Mouse (Mus musculus) midbrain, postnatal 0 days (tissue): Measurements from ENCODE around the gene Gm2431. TPM values are rescaled to one million over a fixed set of nuclear protein-coding genes. Genes with fewer than 3 reads are reported as not detected.
"Not testable (repeated sequence)": the region's sequence is repeated elsewhere in the genome, so short reads cannot be mapped to it uniquely, and the experiment has no call there.

Experiments
- ATAC-seq: fragments of 200-750 bp; cut with Nextera tagmentation; 2 replicates; pipeline ENCODE4 v1.8.0; 2017; ENCODE audit warnings: moderate number of reproducible peaks, mild to moderate bottlenecking, moderate TSS enrichment, moderate library complexity; ENCODE audit not compliant: low FRiP score
- DNase-seq: peaks from one replicate; pipeline ENCODE4 v3.0.0-alpha.2; 2015; ENCODE audit warnings: low spot score
- H3K27ac ChIP-seq: fragments of 300-500 bp; sonication (generic); 2 replicates; pipeline ENCODE4 v1.5.1; 2014; ENCODE audit warnings: low read depth, mild to moderate bottlenecking, low read length, mixed read lengths
- H3K27me3 ChIP-seq: fragments of 300-500 bp; sonication (generic); 2 replicates; pipeline ENCODE4 v1.6.1; 2014; ENCODE audit warnings: low read length, control low read depth, mixed read lengths; ENCODE audit not compliant: insufficient read depth
- H3K36me3 ChIP-seq: fragments of 300-500 bp; sonication (generic); 2 replicates; pipeline ENCODE4 v1.6.1; 2014; ENCODE audit warnings: low read length, control low read depth, mixed read lengths; ENCODE audit not compliant: insufficient read depth
- H3K4me1 ChIP-seq: fragments of 300-500 bp; sonication (generic); 2 replicates; pipeline ENCODE4 v1.6.1; 2014; ENCODE audit warnings: mild to moderate bottlenecking, control low read depth, antibody characterized with exemption, low read length, mixed read lengths; ENCODE audit not compliant: insufficient read depth
- H3K4me2 ChIP-seq: fragments of 300-500 bp; sonication (generic); 2 replicates; pipeline ENCODE4 v1.6.1; 2014; ENCODE audit warnings: low read depth, mild to moderate bottlenecking, low read length, mixed read lengths; ENCODE audit not compliant: poor library complexity, severe bottlenecking
- H3K4me3 ChIP-seq: fragments of 300-500 bp; sonication (generic); 2 replicates; pipeline ENCODE4 v1.5.1; 2014; ENCODE audit warnings: low read depth, mild to moderate bottlenecking, low read length, moderate library complexity
- H3K9ac ChIP-seq: fragments of 300-500 bp; sonication (generic); replicated peaks from 2 replicates; pipeline ENCODE4 v1.6.1; 2014; ENCODE audit warnings: mild to moderate bottlenecking, low read length, moderate library complexity, mixed read lengths; ENCODE audit not compliant: poor library complexity, severe bottlenecking
- H3K9me3 ChIP-seq: fragments of 300-500 bp; sonication (generic); 2 replicates; pipeline ENCODE4 v1.6.1; 2016; ENCODE audit warnings: low read length, control low read depth
- CTCF ChIP-seq: IDR thresholded peaks from 2 replicates; pipeline ENCODE4 v1.5.1; 2016; ENCODE audit warnings: antibody characterized with exemption, mild to moderate bottlenecking
- WGBS: fragments of 180-500 bp; shearing (Covaris S2); extraction: QIAGEN DNeasy Blood & Tissue Kit; methylation state at CpG from one replicate; pipeline ENCODE4 v1.1.7; 2014; 5-methylcytosine and 5-hydroxymethylcytosine counted together
- polyA plus RNA-seq: library from polyadenylated mRNA; unstranded; fragments of >200 nt; fragmentation: Nextera tagmentation; extraction: Ambion mirVana; gene quantifications from 2 replicates; pipeline ENCODE4 v1.2.1, GENCODE M21; 2015
- total RNA-seq: library from RNA; depleted of rRNA; stranded (reverse); fragments of >200 nt; gene quantifications from 2 replicates; pipeline ENCODE4 v1.2.3, GENCODE M21; 2014

Gm2431 gene
- total and polyA plus RNA-seq, 2 experiments from 2014 or later = not detected

GRCm38 (mm10) chr7:142279291-142279690 lies 21.1 kb upstream of the Gm2431 start:
- ATAC-seq, H3K4me3 ChIP-seq, H3K9ac ChIP-seq, H3K27me3 ChIP-seq, H3K27ac ChIP-seq, H3K4me2 ChIP-seq, H3K36me3 ChIP-seq, H3K9me3 ChIP-seq, DNase-seq, H3K4me1 ChIP-seq: not testable (repeated sequence)
- peak; percentile 40; the same call in 1 of the 2 replicates for TF ChIP-seq CTCF
- 83% methylated on average over 1 of the region's 1 CpGs for WGBS

GRCm38 (mm10) chr7:142278183-142278582 lies 20.0 kb upstream of the Gm2431 start:
- not testable (repeated sequence) for H3K27ac ChIP-seq, H3K4me2 ChIP-seq, H3K4me1 ChIP-seq, H3K4me3 ChIP-seq, H3K27me3 ChIP-seq, H3K9ac ChIP-seq, H3K9me3 ChIP-seq, H3K36me3 ChIP-seq, ATAC-seq
- DNase-seq = peak; percentile 81
- TF ChIP-seq CTCF = peak; percentile 77
- 0% methylated on average over 3 of the region's 3 CpGs for WGBS

GRCm38 (mm10) chr7:142274263-142274662 lies 16.1 kb upstream of the Gm2431 start, which contains the start of gene Gm4559:
Gene Gm4559, minus strand, starts transcription at chr7:142274363.
- DNase-seq, H3K36me3 ChIP-seq, H3K27me3 ChIP-seq, H3K9ac ChIP-seq, H3K27ac ChIP-seq, H3K9me3 ChIP-seq, H3K4me1 ChIP-seq, H3K4me3 ChIP-seq, H3K4me2 ChIP-seq, ATAC-seq: not testable (repeated sequence)

- DNase-seq (peak; percentile 76), ATAC-seq (no peak)
- H3K36me3 ChIP-seq = no peaks in the 10 kb centered on the region
- H3K4me2 ChIP-seq = no peak overlapping the region
- no peak overlapping the region for H3K27ac ChIP-seq
- H3K9me3 ChIP-seq = no peaks in the 10 kb centered on the region
- no peak overlapping the region for H3K4me3 ChIP-seq
- peak; percentile 86 for TF ChIP-seq CTCF
- no peaks in the 10 kb centered on the region for H3K27me3 ChIP-seq
- H3K9ac ChIP-seq = no peak overlapping the region
- WGBS = 0% methylated on average over 2 of the region's 2 CpGs
- no peaks in the 10 kb centered on the region for H3K4me1 ChIP-seq
These were observed 2.6 kb downstream of the Gm2431 start for GRCm38 (mm10) chr7:142255517-142255916.

GRCm38 (mm10) chr7:142249824-142250223 lies 8.3 kb downstream of the Gm2431 start:
- DNase-seq (peak; percentile 63), ATAC-seq (no peak)
- no peaks in the 10 kb centered on the region for H3K4me1 ChIP-seq
- no peak overlapping the region for H3K9ac ChIP-seq
- no peaks in the 10 kb centered on the region for H3K9me3 ChIP-seq
- no peak overlapping the region for H3K4me3 ChIP-seq
- no peaks in the 10 kb centered on the region for H3K36me3 ChIP-seq
- 4% methylated on average over 1 of the region's 1 CpGs for WGBS
- H3K4me2 ChIP-seq = no peak overlapping the region
- H3K27me3 ChIP-seq = no peaks in the 10 kb centered on the region
- no peak overlapping the region for H3K27ac ChIP-seq
- TF ChIP-seq CTCF = peak; percentile 82

GRCm38 (mm10) chr7:142240978-142241377 lies 17.2 kb downstream of the Gm2431 start, which contains the start of gene Gm40460:
Gene Gm40460, minus strand, starts transcription at chr7:142241078.
- Histone ChIP-seq H3K4me1 (no peaks in the 10 kb centered on the region), H3K9ac (no peak within 1 kb of the TSS), H3K27me3 (no peaks in the 10 kb centered on the region), H3K36me3 (no peaks in the 10 kb centered on the region), H3K4me3 (no peak within 1 kb of the TSS), H3K9me3 (no peaks in the 10 kb centered on the region), H3K4me2 (no peak within 1 kb of the TSS), H3K27ac (no peak within 1 kb of the TSS)
- ATAC-seq (no peak), DNase-seq (no peak)
- WGBS = 58% methylated on average over 2 of the region's 2 CpGs
- TF ChIP-seq CTCF = no peak
